Mouse (Mus musculus): ENCODE data around the gene Rfx4. TPM values are rescaled to one million over a fixed set of nuclear protein-coding genes. Genes with fewer than 3 reads are reported as not detected.

Gene Rfx4
- polyA plus RNA-seq, 1 experiment from 2014 or later = not detected

DNA sequence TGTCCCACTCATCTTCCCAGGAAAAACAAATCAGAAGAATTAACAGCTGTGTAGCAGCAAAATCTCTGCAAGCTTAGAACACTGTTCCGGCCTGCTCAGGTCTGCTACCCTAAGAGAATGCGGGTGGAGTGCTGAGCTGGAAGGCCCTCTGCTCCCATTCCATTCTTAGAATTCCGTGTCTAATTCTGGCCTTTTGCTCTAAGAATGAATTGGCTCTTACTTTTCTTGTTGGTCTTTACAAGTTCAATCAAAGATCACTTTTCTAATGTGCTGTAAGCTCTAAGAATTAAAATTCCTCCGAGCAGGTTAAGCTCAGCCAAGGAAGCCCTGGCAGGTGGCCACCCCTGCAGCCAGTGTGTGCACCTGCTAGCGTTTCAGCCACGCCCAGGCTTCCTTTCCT, 43.3 kb upstream of the Rfx4 start:
- Histone ChIP-seq H3K36me3 (ENCODE audit: control insufficient read depth, insufficient read depth, low read length) (peaks cover 26% of the 10 kb centered on the region), H3K9me3 (ENCODE audit: control insufficient read depth, low read length) (no peaks in the 10 kb centered on the region), H3K27me3 (replicated peaks; ENCODE audit: control insufficient read depth, insufficient read depth, low read length) (no peaks in the 10 kb centered on the region), H3K4me1 (replicated peaks; ENCODE audit: control insufficient read depth, insufficient read depth, low read length) (0 out of 2 replicates have a peak, but pooled peaks cover 3% of the 10 kb centered on the region), H3K9ac (ENCODE audit: low read length) (no peak overlapping the region), H3K4me2 (ENCODE audit: low read length) (no peak overlapping the region), H3K27ac (ENCODE audit: low read depth) (no peak overlapping the region), H3K4me3 (ENCODE audit: low read depth, low read length) (no peak overlapping the region)
- WGBS = 80% methylated on average over 6 of the region's 6 CpGs
- DNase-seq (ENCODE audit: low spot score) (no peak), ATAC-seq (replicated peaks; ENCODE audit: low FRiP score, low TSS enrichment, low read depth) (no peak)

DNA sequence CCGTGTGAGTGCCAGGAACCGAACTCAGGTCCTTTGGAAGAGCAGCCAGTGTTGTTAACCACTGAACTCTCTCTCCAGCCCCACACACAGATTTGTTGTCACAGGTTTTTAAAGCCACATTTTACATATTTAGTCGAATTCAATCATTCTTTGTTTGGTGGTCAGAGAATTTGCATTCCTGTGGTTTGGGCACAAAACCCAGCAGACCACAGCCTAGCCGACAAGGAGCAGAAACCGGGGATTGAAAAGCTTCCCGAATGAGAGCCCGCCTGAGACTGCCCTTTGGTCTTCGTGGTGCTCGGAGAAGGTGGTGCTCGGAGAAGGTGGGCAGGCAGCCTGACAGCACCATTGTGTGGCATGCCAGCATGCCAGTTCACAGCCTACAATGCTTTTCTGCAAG, 42.8 kb upstream of the Rfx4 start:
- Histone ChIP-seq H3K36me3 (ENCODE audit: control insufficient read depth, insufficient read depth, low read length) (peaks cover 26% of the 10 kb centered on the region), H3K27me3 (replicated peaks; ENCODE audit: control insufficient read depth, insufficient read depth, low read length) (no peaks in the 10 kb centered on the region), H3K4me1 (replicated peaks; ENCODE audit: control insufficient read depth, insufficient read depth, low read length) (0 out of 2 replicates have a peak, but pooled peaks cover 3% of the 10 kb centered on the region), H3K27ac (ENCODE audit: low read depth) (no peak overlapping the region), H3K9me3 (ENCODE audit: control insufficient read depth, low read length) (no peaks in the 10 kb centered on the region), H3K9ac (ENCODE audit: low read length) (no peak overlapping the region), H3K4me3 (ENCODE audit: low read depth, low read length) (no peak overlapping the region), H3K4me2 (ENCODE audit: low read length) (no peak overlapping the region)
- DNase-seq (ENCODE audit: low spot score) = no peak
- no peak for ATAC-seq (replicated peaks; ENCODE audit: low FRiP score, low TSS enrichment, low read depth)
- WGBS = 90% methylated on average over 10 of the region's 10 CpGs

DNA sequence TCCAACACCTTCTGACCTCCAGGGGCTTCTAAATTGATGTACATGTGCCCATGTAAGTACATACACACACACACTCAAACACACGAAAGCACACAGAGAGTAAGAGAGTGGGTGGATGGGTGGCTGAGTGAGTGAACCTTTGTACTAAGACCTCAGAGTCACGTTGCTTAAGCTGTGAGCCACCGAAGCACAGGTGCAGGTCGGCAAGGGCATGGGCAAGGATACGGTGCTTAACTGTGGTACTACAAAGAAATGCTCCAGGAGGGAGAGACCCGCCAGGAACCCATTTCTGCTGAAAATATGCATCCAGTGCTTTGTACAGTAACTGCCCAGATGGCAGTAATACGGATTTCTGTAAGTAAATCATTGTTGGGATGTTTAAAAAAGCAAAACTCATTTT, 40.2 kb upstream of the Rfx4 start:
- DNase-seq (ENCODE audit: low spot score) (no peak), ATAC-seq (replicated peaks; ENCODE audit: low FRiP score, low TSS enrichment, low read depth) (no peak)
- H3K4me3 ChIP-seq (ENCODE audit: low read depth, low read length) = no peak overlapping the region
- peaks cover 24% of the 10 kb centered on the region for H3K36me3 ChIP-seq (ENCODE audit: control insufficient read depth, insufficient read depth, low read length)
- no peak overlapping the region for H3K27ac ChIP-seq (ENCODE audit: low read depth)
- no peaks in the 10 kb centered on the region for H3K9me3 ChIP-seq (ENCODE audit: control insufficient read depth, low read length)
- H3K4me1 ChIP-seq (replicated peaks; ENCODE audit: control insufficient read depth, insufficient read depth, low read length) = no peaks in the 10 kb centered on the region
- H3K27me3 ChIP-seq (replicated peaks; ENCODE audit: control insufficient read depth, insufficient read depth, low read length) = no peaks in the 10 kb centered on the region
- no peak overlapping the region for H3K9ac ChIP-seq (ENCODE audit: low read length)
- no peak overlapping the region for H3K4me2 ChIP-seq (ENCODE audit: low read length)
- WGBS = 88% methylated on average over 7 of the region's 7 CpGs

DNA sequence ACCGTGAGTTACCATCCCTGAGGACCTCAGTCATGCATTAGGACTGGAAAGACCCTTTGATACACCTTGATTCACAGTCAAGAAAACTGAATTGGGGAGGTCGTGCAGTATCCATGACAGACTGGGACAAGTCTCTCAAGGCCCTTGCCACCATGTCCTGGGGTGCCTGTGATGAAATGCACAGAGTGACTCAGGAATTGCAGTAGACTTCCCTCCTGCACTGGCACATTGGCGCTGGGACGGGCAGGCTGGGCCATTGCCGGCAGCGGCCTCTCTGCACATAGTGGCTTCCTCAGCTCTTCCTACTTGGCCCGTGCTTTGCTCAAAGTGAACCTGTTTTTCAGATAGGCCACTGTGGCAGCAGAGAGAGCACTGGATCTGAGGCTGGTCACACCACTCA, 39.3 kb upstream of the Rfx4 start:
- H3K9me3 ChIP-seq (ENCODE audit: control insufficient read depth, low read length) = no peaks in the 10 kb centered on the region
- peaks cover 32% of the 10 kb centered on the region for H3K36me3 ChIP-seq (ENCODE audit: control insufficient read depth, insufficient read depth, low read length)
- 95% methylated on average over 7 of the region's 7 CpGs for WGBS
- no peaks in the 10 kb centered on the region for H3K27me3 ChIP-seq (replicated peaks; ENCODE audit: control insufficient read depth, insufficient read depth, low read length)
- no peak overlapping the region for H3K27ac ChIP-seq (ENCODE audit: low read depth)
- H3K4me2 ChIP-seq (ENCODE audit: low read length) = no peak overlapping the region
- H3K9ac ChIP-seq (ENCODE audit: low read length) = no peak overlapping the region
- no peak for ATAC-seq (replicated peaks; ENCODE audit: low FRiP score, low TSS enrichment, low read depth)
- DNase-seq (ENCODE audit: low spot score) = no peak
- H3K4me1 ChIP-seq (replicated peaks; ENCODE audit: control insufficient read depth, insufficient read depth, low read length) = no peaks in the 10 kb centered on the region
- H3K4me3 ChIP-seq (ENCODE audit: low read depth, low read length) = no peak overlapping the region

DNA sequence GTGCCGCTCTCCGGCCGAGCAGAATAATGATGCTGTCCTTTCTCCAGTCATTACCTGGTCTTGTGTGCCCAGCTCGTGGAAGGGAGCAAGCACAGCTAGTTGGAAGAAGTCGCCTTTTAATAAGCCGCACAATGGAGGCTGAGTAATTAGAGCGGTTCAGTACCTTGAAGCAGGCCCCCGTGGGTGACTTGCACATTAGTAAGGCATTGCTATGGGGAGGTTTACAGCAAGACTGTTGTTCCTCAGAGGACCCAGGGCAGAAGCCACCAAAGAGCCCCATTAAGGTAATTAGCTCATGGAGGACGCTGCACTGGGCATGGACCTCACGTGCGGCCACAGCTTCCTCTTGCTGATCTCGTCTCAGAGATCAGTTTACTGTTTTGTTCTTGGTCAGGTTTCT, 33.2 kb upstream of the Rfx4 start:
- no peak overlapping the region for H3K9ac ChIP-seq (ENCODE audit: low read length)
- no peaks in the 10 kb centered on the region for H3K27me3 ChIP-seq (replicated peaks; ENCODE audit: control insufficient read depth, insufficient read depth, low read length)
- no peak overlapping the region for H3K4me3 ChIP-seq (ENCODE audit: low read depth, low read length)
- H3K36me3 ChIP-seq (ENCODE audit: control insufficient read depth, insufficient read depth, low read length) = peaks cover 35% of the 10 kb centered on the region
- no peaks in the 10 kb centered on the region for H3K9me3 ChIP-seq (ENCODE audit: control insufficient read depth, low read length)
- ATAC-seq (replicated peaks; ENCODE audit: low FRiP score, low TSS enrichment, low read depth) = no peak
- H3K4me2 ChIP-seq (ENCODE audit: low read length) = no peak overlapping the region
- DNase-seq (ENCODE audit: low spot score) = no peak
- no peaks in the 10 kb centered on the region for H3K4me1 ChIP-seq (replicated peaks; ENCODE audit: control insufficient read depth, insufficient read depth, low read length)
- no peak overlapping the region for H3K27ac ChIP-seq (ENCODE audit: low read depth)
- whole genome bisulfite sequencing = 81% methylated on average over 12 of the region's 12 CpGs

DNA sequence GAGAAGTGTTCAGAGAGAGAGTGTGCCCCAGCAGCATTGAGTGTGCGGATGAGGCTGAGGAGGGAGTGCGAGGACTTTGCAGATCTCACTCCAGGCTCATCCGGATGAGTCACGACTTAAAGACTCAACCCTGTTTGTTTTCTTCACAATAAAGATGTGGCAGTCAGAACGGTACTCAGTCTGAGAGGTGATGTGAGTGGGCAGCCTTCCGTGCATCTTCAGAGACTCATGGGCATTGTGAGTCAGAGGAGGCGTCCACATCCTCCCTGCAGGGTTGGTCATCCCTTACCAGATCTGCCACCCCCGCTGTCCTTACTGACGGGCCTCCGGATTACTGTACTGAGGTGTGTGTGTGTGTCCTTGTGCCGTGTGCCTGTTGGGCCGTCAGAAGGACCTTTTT, 28.9 kb upstream of the Rfx4 start:
- H3K27me3 ChIP-seq (replicated peaks; ENCODE audit: control insufficient read depth, insufficient read depth, low read length) = no peaks in the 10 kb centered on the region
- 90% methylated on average over 12 of the region's 12 CpGs for WGBS
- H3K4me3 ChIP-seq (ENCODE audit: low read depth, low read length) = no peak overlapping the region
- ATAC-seq (replicated peaks; ENCODE audit: low FRiP score, low TSS enrichment, low read depth) (no peak), DNase-seq (ENCODE audit: low spot score) (no peak)
- H3K4me1 ChIP-seq (replicated peaks; ENCODE audit: control insufficient read depth, insufficient read depth, low read length) = no peaks in the 10 kb centered on the region
- H3K36me3 ChIP-seq (ENCODE audit: control insufficient read depth, insufficient read depth, low read length) = peaks cover 17% of the 10 kb centered on the region; the same call in 1 of the 2 replicates
- no peak overlapping the region for H3K9ac ChIP-seq (ENCODE audit: low read length)
- H3K27ac ChIP-seq (ENCODE audit: low read depth) = no peak overlapping the region
- H3K4me2 ChIP-seq (ENCODE audit: low read length) = no peak overlapping the region
- H3K9me3 ChIP-seq (ENCODE audit: control insufficient read depth, low read length) = no peaks in the 10 kb centered on the region

DNA sequence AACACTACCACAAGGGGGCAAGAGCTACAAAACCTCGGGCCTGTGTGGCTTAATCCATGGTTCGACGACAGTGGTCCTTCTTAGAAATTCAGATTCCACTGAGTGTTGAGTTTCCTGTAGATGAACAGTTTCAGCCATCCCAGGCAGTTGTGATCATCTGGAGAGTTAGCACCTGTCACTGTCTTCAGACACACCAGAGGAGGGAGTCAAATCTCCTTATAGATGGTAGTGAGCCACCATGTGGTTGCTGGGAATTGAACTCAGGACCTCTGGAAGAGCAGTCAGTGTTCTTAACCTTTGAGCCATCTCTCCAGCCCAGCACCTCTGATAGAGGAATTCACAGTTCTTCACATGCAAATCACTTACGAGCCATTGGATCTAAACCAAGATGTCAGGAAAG, 28.1 kb upstream of the Rfx4 start:
- peaks cover 13% of the 10 kb centered on the region; the same call in 1 of the 2 replicates for H3K36me3 ChIP-seq (ENCODE audit: control insufficient read depth, insufficient read depth, low read length)
- no peak overlapping the region for H3K4me2 ChIP-seq (ENCODE audit: low read length)
- 92% methylated on average over 4 of the region's 4 CpGs for WGBS
- H3K4me3 ChIP-seq (ENCODE audit: low read depth, low read length) = no peak overlapping the region
- ATAC-seq (replicated peaks; ENCODE audit: low FRiP score, low TSS enrichment, low read depth) (no peak), DNase-seq (ENCODE audit: low spot score) (no peak)
- H3K9ac ChIP-seq (ENCODE audit: low read length) = no peak overlapping the region
- no peaks in the 10 kb centered on the region for H3K9me3 ChIP-seq (ENCODE audit: control insufficient read depth, low read length)
- no peaks in the 10 kb centered on the region for H3K4me1 ChIP-seq (replicated peaks; ENCODE audit: control insufficient read depth, insufficient read depth, low read length)
- no peak overlapping the region for H3K27ac ChIP-seq (ENCODE audit: low read depth)
- no peaks in the 10 kb centered on the region for H3K27me3 ChIP-seq (replicated peaks; ENCODE audit: control insufficient read depth, insufficient read depth, low read length)

DNA sequence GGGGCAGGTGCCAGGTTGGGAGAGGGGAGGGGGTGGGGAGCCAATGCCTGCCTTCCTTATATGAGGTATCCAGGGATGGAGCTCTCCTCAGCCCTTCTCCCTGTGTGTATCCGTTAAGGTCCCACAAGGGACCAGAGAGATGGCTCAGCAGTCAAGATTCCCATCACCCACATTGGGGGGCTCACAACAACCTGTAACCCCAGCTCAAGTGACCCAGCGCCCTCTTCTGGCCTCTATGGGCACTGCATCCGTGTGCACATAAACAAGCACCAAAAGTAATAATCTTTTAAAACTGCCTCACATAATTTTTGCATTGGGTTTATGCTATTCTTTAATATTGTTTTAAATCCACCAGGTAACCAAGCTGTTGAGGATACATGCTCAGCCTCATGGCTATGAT, 25.8 kb upstream of the Rfx4 start:
- Histone ChIP-seq H3K4me1 (replicated peaks; ENCODE audit: control insufficient read depth, insufficient read depth, low read length) (no peaks in the 10 kb centered on the region), H3K4me2 (ENCODE audit: low read length) (no peak overlapping the region), H3K27me3 (replicated peaks; ENCODE audit: control insufficient read depth, insufficient read depth, low read length) (no peaks in the 10 kb centered on the region), H3K27ac (ENCODE audit: low read depth) (no peak overlapping the region), H3K4me3 (ENCODE audit: low read depth, low read length) (no peak overlapping the region), H3K9me3 (ENCODE audit: control insufficient read depth, low read length) (no peaks in the 10 kb centered on the region), H3K36me3 (ENCODE audit: control insufficient read depth, insufficient read depth, low read length) (peaks cover 13% of the 10 kb centered on the region; the same call in 1 of the 2 replicates), H3K9ac (ENCODE audit: low read length) (no peak overlapping the region)
- 72% methylated on average over 3 of the region's 3 CpGs for WGBS
- no peak for ATAC-seq (replicated peaks; ENCODE audit: low FRiP score, low TSS enrichment, low read depth)
- no peak for DNase-seq (ENCODE audit: low spot score)

DNA sequence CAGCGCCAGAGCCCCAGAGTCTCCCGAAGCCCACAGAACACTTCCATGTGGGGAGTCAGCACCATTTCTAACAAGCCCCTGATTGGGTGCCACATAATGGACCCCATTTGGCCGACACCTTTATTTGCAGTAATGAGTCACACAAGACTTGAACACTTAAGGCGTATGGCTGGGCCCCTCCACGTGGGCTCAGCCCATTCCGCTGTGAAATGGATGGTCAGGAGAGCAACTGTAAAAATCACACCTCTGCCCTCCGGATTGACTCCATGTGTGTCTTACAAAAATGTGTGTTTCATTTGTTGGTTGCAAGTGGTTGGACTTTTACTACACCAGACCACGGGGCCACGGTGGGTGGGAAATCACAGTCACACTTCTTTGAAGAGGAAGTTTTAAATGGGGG, 24.9 kb upstream of the Rfx4 start:
- WGBS = 82% methylated on average over 9 of the region's 9 CpGs
- Histone ChIP-seq H3K4me3 (ENCODE audit: low read depth, low read length) (no peak overlapping the region), H3K4me1 (replicated peaks; ENCODE audit: control insufficient read depth, insufficient read depth, low read length) (no peaks in the 10 kb centered on the region), H3K9ac (ENCODE audit: low read length) (no peak overlapping the region), H3K27me3 (replicated peaks; ENCODE audit: control insufficient read depth, insufficient read depth, low read length) (no peaks in the 10 kb centered on the region), H3K9me3 (ENCODE audit: control insufficient read depth, low read length) (no peaks in the 10 kb centered on the region), H3K27ac (ENCODE audit: low read depth) (no peak overlapping the region), H3K36me3 (ENCODE audit: control insufficient read depth, insufficient read depth, low read length) (peaks cover 10% of the 10 kb centered on the region; the same call in 1 of the 2 replicates), H3K4me2 (ENCODE audit: low read length) (no peak overlapping the region)
- DNase-seq (ENCODE audit: low spot score) (no peak), ATAC-seq (replicated peaks; ENCODE audit: low FRiP score, low TSS enrichment, low read depth) (no peak)
